Mouse (Mus musculus) kidney, postnatal 14 days (tissue): ENCODE measurements around the gene Arsa.

Experiments
- DNase-seq: peaks from one replicate; pipeline ENCODE4 v3.0.0; 2022; ENCODE audit warnings: mixed read lengths

Arsa gene

DNA sequence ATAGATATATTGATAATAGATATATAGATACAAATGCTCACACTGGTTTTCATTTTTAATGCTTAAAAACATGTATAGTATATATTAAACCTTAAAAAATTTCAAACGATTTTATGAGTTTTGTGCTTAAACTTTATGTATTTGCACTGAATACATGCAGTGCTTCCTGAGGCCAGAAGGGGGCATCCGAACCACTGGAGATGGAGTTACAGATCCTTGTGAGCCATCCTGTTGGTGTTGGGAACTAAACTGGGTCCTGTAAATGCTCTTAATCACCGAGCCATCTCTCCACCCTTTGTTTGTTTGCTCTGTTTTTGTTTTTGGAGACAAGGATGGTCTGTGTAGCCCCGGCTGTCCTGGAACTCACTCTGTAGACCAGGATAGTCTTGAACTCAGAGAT, 17.7 kb upstream of the Arsa start:
- no peak for DNase-seq

DNA sequence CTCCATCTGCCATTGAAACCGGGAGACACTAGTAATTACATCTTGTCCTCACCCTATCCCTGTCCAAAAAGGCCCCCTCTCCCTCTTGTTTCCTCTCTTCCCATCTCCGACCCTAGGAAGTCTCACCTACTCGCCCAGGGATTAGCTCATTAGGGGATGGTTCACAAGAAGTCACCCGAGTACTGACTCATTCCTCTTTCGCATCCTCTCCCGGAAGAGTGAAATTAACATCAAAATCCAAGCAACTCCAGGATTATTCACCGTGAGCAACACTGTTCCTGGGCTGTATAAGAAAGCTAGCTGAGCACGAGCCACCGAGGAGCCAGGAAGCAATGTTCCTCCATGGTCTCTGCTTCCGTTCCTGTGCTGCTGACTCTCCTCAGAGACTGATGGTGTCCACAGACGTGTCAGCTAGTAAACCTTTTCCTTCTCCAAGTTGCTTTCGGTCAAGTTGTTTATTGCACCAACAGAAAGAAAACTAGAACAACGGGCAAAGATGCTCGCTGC, 11.4 kb upstream of the Arsa start:
- DNase-seq, result no peak

DNA sequence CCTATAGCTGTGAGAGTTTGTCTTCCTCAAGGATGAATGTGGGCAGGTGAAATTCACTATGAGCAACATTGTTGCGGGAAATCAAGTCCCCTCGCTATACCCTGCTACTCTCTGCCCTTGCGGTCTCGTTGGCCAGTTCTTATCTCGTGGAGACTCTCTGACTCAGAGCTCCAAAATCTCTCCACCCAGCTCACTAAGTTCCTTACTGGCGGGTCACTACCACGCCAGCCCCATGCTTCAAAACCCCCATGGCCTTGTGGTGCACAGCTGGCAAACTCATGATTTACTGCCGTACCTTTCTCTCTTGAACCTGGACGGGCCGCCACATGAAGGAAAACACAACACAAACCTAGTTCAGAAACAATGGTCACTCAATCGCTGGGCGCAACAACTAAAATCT, 11.0 kb upstream of the Arsa start:
- DNase-seq, result no peak

DNA sequence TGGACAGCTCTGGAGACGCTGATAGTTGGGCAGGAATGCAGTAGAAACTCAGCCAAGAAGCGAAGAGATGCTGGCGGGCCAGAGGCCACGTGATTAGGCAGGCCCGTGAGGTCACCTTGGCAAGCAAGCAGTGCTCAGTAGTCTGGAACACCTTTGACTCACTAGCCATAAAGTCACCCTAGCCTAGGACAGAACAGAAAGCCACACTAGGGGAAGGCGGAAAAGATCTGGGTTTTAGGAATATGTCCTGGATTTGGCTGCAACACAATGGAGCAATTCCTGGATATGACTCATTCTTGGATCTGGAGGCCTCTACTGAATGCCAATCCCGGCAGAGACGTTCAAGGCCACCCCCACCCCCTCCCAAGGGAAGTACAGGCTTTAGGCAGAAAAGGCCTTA, 3.4 kb upstream of the Arsa start:
- peak; percentile 74 for DNase-seq

DNA sequence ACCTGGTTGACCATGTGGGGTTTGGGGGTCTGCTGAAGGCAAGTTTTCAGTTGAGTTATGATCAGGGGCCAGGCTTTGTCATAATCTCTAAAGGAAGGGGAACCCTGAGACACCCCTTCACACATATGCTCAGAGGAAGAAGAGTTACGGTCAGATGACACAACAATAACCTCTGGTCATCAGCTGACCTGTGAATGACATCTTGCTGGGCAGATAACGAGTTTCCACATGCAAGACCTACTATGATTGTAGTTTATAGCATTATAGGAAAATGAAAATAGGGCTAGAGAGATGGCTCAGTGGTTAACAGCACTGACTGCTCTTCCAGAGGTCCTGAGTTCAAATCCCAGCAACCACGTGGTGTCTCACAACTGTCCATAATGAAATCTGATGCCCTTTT, 1.4 kb upstream of the Arsa start:
- no peak for DNase-seq

DNA sequence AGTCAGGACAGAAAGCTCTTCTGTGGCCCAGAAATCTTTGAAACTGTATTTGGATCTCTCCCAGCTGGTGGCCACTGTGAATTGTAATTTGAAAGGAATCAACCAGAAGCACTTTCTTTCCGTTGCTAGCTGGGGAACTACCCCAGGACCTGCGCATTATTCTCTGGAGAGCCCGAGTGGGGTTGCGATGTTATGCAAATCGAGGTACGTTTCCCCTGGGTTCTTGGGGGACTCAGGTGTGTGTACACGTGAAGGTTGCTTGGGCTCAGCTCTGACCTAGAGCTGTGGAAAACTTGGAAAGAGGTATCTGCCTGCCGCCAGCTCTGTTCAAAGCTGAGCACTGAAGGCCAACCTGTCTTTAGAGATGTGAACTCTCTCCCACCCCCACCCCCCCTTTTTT, 581 bp upstream of the Arsa start:
- DNase-seq, result no peak

DNA sequence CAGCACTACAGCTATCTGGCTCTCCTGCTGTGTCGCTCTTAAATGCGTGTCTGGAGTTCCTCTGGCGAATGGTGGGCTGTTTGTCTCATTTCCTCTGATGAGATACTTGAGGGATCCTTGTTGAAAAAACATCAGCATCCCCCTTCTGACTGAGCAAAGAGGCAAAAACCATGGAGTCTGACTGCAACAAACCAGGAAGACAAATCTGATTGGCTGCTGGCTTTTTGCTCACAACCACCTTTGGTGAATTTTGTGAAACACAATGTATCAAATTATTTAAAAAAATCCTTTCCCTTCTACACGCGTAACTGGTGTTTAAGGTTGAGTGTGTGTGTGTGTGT, 780 bp downstream of the Arsa start:
- DNase-seq, result no peak

DNA sequence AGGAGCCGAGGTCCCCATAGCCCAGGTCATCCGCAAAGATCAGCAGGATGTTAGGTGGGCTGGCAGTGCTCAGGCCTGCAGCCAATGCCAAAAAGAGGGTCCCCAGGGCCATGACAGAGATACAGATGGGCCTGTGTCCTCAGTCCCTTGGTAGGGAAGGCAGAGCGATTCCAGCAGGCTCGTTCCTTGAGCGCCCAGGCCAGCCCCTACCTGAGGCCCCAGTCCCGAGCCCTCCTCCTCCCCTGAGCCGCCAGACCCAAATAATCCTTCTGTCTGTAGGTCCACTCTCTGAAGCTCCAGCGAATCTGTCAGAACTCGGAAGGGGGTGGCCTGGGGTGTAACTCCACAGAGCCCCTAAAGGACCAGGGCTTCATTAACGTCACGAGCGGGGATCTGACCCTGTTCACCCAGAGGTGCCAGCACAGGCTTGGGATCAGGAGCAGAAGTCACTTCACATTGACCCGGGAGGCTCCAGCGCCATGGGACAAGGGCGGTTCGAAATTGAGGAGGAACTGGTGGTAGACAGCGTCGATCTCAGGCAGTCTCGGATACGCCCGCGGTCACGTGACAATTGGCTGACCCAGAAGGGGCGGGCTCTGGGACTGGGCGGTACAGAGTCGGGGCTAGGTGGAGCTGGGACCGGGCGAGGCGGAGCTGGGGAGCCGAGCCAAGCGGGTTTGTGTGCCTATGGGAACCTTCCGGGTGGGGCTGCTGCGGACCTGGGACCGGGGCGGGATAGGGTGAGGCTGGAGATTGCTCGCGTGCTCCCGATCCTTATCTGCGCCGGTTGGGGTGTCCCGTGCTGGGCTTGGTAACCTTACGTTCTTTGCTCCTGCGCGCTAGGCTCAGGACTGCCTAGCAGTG, 1.4 kb downstream of the Arsa start:
- DNase-seq, result peak; percentile 95

DNA sequence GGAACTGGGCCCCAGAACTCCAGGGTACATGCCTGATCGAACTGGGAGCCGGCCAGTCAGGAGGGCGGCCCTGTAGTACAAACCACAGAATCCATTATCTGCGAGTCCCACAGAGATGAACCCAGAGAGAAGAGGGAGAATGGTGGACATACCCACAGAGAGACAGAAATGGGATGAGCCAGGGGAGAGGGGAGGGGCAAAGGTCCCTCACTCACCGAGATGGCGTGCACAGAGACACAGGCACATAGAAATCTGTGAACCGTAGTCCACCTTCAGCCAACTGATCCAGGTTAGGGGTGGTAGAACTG, 2.0 kb downstream of the Arsa start:
- DNase-seq, result no peak

DNA sequence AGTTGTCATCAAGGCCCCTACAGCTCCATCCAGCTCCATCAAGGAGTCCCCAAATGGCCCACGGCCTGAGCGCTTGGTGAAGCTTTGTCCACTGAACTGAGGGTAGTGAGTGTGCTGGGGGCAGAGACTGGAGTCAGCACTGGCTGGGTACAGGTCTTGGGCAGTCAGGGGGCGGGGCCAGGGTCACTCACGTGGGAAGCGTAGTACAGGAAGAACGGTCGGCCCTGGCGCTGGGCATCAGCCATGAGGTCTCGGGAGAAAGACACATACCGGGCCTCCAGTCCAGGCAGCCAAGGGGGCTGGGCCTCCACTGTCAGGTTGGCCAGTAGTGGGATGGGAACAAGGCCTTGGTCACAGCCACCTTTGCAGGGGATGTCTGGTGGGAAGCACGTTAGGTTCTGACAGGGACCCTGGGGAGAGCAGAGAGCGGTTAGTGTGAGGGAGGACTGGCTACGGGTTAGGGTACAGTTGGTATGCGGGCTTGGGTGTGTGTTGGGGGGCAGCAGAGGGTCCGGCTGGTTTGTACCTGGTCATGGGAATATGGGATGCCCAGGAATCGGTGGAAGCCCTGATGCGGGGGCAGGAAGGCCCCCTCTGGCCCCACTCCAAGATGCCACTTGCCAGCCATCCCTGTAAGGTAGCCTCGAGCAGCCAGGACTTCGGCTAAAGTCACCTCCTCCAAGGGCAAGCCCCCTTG, 2.5 kb downstream of the Arsa start:
- DNase-seq, result no peak

DNA sequence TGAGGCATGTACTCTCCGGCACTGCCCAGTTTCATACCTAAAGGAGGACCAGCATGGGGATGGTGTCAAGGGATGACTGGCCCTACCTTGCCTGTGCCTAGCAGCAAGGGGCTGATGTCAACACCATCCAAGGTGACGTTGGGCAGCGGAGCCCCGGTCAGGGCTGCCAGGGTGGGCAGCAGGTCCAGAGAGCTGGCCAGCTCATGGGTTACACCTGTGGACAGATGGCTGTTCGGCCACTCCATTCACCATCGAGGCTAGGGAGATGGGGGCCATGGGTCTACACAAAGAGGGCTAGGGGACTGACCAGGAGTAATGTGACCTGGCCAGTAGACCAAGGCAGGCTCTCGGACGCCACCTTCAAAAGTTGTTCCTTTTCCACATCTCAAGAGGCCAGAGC, 3.3 kb downstream of the Arsa start:
- no peak for DNase-seq

DNA sequence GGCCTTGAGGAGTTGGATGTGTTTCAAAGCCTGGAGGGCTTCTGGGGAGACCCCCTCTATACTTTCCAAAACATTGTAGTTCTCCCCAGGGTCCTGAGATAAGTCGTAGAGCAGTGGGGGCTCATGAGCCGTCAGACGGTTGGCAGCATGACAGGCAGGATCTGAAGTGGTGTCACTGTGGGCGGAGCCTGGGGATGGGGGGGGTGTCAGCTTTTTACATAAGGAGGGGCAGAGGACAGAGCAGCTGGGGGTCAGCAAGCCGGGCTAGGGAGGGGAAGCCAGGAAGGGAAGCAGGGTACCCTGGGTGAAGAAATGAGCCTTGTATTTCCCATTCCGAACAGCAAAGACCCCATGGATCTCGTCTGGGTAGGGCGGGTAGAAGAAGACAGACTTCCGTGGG, 3.9 kb downstream of the Arsa start:
- DNase-seq, result no peak

DNA sequence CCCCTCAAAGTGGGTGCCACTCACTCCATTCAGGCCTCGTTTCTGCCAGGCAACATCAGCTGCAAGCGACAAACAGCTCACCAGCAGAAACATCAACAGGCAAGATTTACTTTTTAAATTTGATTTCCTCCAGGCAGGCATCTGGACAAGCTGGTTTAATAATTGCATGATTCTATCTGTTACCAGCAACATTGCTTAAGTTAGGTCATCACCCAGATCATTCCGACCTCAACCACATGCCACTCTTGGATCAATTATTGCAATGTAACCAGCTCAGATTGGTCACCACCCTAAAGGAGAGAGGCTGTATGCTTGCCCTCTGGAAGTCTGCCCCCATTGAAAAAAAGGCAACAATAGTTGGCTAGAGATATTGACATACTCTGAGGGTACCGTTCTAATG, 5.7 kb downstream of the Arsa start:
- no peak for DNase-seq

DNA sequence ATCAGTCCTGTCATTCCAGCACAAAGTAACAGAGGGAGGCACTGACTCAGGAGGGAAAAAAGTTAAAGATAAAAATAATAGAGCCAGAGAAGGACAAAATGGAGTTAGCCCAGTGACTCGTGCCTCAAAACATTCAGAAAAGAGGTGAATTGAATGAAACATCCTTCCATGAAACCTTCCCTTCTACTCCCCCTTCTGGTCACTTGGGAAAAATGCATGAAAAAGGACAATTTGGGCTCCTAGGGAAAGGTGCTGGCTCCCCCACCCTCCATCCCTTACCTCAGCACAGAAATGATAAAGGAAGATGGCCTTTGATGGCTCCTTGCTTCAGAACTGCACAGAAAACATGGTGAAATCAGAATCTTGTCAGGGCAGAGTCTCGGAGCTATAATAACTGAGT, 8.6 kb downstream of the Arsa start:
- DNase-seq, result no peak

DNA sequence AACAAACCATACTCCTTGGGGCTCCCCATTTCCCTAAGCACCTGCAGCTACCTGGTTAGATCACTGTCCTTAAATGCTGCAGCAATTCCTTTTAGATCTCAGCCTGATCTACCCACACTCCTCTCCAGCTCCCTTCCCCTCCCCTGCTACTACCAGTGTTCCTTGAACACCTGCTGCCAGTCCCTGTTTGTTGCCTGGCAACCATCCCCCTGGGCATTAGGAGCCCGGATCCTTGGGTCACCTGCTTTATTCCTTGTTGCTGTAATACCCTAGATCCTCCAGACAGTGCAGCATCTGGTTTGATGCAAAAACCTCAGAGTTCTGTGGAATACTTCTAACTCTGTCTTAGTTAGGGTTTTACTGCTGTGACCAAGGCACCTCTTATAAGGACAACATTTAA, 12.2 kb downstream of the Arsa start:
- no peak for DNase-seq

DNA sequence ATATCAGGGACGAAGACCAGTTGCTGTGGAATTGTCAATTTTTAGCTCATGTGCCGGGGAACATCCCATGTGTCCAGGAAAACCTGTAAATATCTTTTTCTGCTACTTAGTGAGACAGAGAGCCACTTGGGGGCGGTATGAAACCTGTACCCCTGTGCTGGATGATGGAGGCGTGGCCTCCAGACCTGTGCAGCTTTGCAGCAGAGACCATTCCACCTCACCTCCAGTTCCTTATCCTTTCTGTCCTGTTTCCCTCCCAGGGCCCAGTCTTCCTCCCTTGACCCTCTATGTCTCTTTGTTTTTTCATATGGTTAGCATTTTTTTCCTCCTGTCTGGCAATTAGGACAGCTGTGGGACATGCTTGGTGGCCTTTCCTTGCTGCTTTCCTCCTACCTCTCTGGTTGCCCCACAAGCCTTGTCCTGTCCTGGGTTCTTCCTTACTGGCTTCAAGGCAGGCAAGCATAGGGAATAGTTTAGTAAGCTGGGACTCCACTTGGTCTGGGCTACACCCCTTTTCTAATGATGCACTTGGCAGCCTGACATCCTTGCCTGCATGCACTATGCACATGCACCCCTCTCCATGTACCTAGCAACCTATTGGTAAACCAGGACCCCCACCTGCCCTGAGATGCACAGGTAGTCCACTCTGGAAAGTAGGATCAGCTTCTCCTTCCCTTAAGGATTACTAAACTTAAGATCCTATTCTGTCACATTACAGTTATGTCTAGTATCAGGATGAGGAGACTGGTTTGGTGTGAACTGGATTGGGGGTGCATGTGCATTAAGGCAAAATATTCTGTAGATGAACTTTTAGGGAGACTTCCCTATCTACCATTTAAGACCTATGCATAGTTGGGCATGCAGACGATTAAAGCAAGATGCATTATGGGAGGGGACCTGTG, 13.6 kb downstream of the Arsa start:
- DNase-seq, result peak; percentile 46

DNA sequence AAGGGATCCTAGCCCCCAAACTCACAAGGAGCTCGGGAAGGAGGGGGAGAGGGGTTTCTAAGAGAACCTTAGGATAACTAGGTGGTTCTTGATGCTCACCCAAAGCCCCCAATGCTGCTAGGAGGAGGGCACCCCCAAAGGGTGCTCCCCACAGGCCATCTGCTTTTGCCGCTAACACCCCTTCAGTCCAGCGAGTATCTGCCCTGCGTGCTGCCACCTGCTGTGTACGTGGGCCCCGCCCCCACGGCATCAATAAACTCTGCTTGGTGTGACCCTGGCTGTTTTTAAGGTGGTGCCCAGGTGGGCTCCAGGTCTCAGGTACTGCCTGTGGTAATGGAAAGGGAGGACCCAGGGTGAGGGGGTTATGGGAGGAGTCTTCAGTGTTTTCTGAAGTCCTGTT, 15.0 kb downstream of the Arsa start:
- DNase-seq, result no peak

DNA sequence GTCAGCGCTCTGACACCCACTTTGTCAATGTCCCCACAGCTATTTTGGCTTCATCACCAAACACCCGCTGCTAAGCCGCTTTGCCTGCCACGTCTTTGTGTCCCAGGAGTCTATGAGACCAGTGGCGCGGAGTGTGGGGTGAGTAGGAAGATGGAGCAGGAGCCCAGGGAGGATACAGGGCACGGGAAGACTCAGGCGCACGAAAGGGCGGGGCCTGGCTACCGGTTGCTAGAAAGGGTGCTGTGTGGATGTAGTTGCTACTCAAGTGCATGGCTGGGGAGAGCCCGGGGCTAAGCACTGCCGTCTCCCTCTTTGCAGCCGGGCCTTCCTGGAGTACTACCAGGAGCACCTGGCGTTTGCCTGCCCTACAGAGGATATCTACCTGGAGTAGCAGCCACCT, 15.9 kb downstream of the Arsa start:
- no peak for DNase-seq

DNA sequence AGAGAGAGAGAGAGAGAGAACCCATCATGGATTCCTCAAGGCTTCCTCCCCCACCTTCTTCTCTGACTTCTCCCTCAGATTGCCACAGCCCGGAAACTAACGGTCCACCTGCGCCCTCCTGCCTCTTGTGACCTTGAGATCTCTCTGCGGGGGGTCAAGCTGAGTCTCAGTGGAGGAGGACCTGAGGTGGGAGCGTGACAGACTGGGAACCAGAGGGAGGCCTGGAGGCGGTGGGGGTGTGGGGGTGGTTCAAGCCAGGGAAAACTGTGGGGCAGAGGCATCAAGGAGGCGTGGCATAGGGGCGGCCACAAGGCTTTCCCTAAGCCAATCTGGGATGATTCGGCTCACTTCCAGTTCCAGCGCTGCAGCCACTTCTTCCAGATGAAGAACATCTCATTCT, 16.9 kb downstream of the Arsa start:
- DNase-seq, result no peak

DNA sequence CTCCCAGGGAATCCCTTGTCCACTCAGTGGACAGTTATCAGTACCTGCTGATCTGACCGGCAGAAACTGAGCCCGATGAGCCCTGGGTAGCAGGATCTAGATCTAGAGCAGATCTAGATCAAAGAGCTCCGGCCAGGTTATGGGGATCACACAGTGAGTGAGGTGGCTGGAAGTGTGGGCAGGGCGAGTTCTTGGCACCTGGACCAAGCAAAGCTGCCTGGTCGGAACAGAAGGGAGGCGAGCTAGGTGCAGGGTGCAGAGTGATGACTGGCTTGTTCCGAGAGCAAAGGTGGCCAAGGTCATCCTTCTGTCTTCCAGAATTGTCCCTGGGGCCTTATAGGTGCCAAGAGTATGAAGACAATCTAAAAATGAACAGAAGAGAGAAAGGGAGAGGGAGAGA, 17.4 kb downstream of the Arsa start:
- DNase-seq, result no peak

DNA sequence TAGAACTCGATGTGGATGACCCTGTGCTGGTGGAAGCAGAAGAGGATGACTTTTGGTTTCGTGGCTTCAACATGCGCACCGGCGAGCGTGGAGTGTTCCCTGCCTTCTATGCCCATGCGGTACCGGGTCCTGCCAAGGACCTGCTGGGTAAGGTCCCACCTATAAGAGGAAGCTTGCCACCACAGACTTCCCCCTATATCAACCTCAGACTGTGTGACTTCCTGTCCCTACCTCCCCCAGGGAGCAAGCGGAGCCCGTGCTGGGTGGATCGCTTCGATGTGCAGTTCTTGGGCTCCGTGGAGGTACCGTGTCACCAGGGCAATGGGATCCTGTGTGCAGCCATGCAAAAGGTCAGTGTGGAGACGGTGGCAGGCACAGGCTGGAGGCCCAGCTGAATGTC, 18.3 kb downstream of the Arsa start:
- DNase-seq, result no peak

DNA sequence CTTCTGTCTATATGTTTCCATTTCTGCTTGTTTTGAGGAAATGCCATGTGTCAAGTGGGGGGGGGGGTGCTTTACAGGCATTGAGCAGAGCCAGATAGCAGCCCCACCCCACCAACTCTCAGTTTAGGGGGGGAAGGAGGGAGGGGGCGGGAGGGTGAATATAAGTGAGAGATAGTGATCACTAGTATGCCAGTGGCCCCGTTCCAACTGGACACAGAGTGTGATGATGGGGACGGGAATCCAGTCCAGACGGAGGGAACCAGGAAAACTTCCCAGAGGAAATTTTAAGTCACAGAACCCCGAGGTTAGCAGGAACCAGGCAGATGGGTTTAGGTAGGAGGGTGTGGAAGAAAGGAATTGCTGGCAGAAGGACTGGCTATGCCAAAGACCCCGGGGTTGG, 21.6 kb downstream of the Arsa start:
- DNase-seq, result no peak

DNA sequence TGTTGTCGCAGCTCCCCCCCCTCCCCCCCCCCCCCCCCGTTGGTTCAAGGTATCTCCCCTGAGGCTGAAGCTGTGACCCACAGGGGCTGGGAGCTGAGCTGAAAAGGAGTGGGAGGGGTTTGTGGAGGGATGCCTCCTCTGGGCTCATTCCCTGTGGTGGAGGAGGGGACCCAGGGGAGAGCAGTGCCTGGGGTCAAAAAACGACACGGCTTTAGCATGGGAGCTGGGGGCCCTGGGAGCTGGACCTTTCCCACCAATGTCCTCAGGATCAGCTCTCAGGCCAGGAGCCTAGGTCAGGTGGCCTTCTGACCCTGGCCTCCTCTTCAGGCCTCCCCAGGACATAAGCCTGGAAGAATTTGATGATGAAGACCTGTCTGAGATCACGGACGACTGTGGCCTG, 22.4 kb downstream of the Arsa start:
- no peak for DNase-seq
